Mouse (Mus musculus) lung, postnatal 0 days (tissue): Measurements from ENCODE around the gene Gzmm.

Source experiments
- CTCF ChIP-seq: IDR thresholded peaks from 2 replicates; pipeline ENCODE4 v1.5.1; 2016; ENCODE audit warnings: antibody characterized with exemption, mild to moderate bottlenecking
- EP300 ChIP-seq: IDR thresholded peaks from 2 replicates; pipeline ENCODE4 v1.6.1; 2016; ENCODE audit warnings: antibody characterized with exemption, mild to moderate bottlenecking, control low read depth

- TF ChIP-seq CTCF (no peak), EP300 (no peak)
Observed at GRCm38 (mm10) chr10:79736706-79737105, 47.9 kb downstream of the Gzmm start.
